ENCODE assay signal across 8 mouse cellular contexts in genomic region chr11:97660734-97661647, GRCm38 (mm10). TPM values are rescaled to one million over a fixed set of nuclear protein-coding genes. Genes with fewer than 3 reads are reported as not detected.
DNase-seq lines count a peak whose midpoint lies in the region; ATAC-seq and TF ChIP-seq lines count a peak whose summit lies in the region.

No protein-coding gene starts in this region.

- 5% methylated on average over 27 of the region's 27 CpGs for WGBS in lung, postnatal 0 days
- 2% methylated on average over 27 of the region's 27 CpGs for WGBS in forebrain, embryonic 11.5 days
- WGBS in limb, embryonic 14.5 days = 3% methylated on average over 27 of the region's 27 CpGs
- 3% methylated on average over 27 of the region's 27 CpGs for WGBS in stomach, embryonic 14.5 days

- peak overlapping the region; percentile 81 for H3K4me2 ChIP-seq in lung, postnatal 0 days (replicated peaks; ENCODE audit: low read depth, low read length)
- H3K4me2 ChIP-seq in forebrain, embryonic 11.5 days (ENCODE audit: low read depth, low read length, severe bottlenecking) = peak overlapping the region; percentile 90
- peak overlapping the region; percentile 63 for H3K4me2 ChIP-seq in limb, embryonic 14.5 days (replicated peaks; ENCODE audit: low read depth, low read length, severe bottlenecking)
- H3K4me2 ChIP-seq in stomach, embryonic 14.5 days (replicated peaks; ENCODE audit: low read depth, low read length) = peak overlapping the region; percentile 89

- DNase-seq in lung, postnatal 0 days (ENCODE audit: low spot score) = peak; percentile 12
- no peak for DNase-seq in lung, postnatal 4 days
- DNase-seq in forebrain, embryonic 11.5 days (ENCODE audit: low spot score) = no peak
- no peak for DNase-seq in limb, embryonic 14.5 days (ENCODE audit: low spot score)
- no peak for DNase-seq in adrenal gland, postnatal 10 days
- no peak for DNase-seq in cerebellum, adult 9-11 months
- no peak for DNase-seq in cerebellum, adult 18-20 months

- TF ChIP-seq POLR2A in limb, embryonic 14.5 days (IDR thresholded peaks at IDR 0.05; ENCODE audit: borderline replicate concordance, extremely low read depth, insufficient read depth, insufficient read length) = no peak

- 0 out of 2 replicates have a peak, but pooled peaks cover 5% of the 10 kb centered on the region for H3K27me3 ChIP-seq in lung, postnatal 0 days (replicated peaks; ENCODE audit: insufficient read depth, low read length)
- H3K27me3 ChIP-seq in forebrain, embryonic 11.5 days (ENCODE audit: control insufficient read depth, insufficient read depth, low read length) = peaks cover 14% of the 10 kb centered on the region
- peaks cover 17% of the 10 kb centered on the region for H3K27me3 ChIP-seq in limb, embryonic 14.5 days (ENCODE audit: control insufficient read depth, insufficient read depth, low read length)
- no peaks in the 10 kb centered on the region for H3K27me3 ChIP-seq in stomach, embryonic 14.5 days (ENCODE audit: control insufficient read depth, insufficient read depth, low read length)

- H3K36me3 ChIP-seq in lung, postnatal 0 days (ENCODE audit: insufficient read depth, low read length) = no peaks in the 10 kb centered on the region
- peaks cover 2% of the 10 kb centered on the region for H3K36me3 ChIP-seq in forebrain, embryonic 11.5 days (ENCODE audit: control insufficient read depth, insufficient read depth, low read length)
- peaks cover 9% of the 10 kb centered on the region for H3K36me3 ChIP-seq in limb, embryonic 14.5 days (ENCODE audit: control insufficient read depth, insufficient read depth, low read length)
- peaks cover 5% of the 10 kb centered on the region; the same call in 1 of the 2 replicates for H3K36me3 ChIP-seq in stomach, embryonic 14.5 days (ENCODE audit: control insufficient read depth, insufficient read depth, low read length)

- H3K4me1 ChIP-seq in lung, postnatal 0 days (ENCODE audit: insufficient read depth, low read depth, low read length) = peaks cover 22% of the 10 kb centered on the region
- H3K4me1 ChIP-seq in forebrain, embryonic 11.5 days (replicated peaks; ENCODE audit: control insufficient read depth, insufficient read depth, low read length) = peaks cover 20% of the 10 kb centered on the region
- H3K4me1 ChIP-seq in limb, embryonic 14.5 days (ENCODE audit: control insufficient read depth, insufficient read depth, low read length) = peaks cover 27% of the 10 kb centered on the region
- H3K4me1 ChIP-seq in stomach, embryonic 14.5 days (ENCODE audit: control insufficient read depth, insufficient read depth, low read length) = peaks cover 39% of the 10 kb centered on the region

- H3K27ac ChIP-seq in lung, postnatal 0 days (ENCODE audit: low read length) = peak overlapping the region; percentile 94
- H3K27ac ChIP-seq in forebrain, embryonic 11.5 days (ENCODE audit: low read depth, low read length) = no peak overlapping the region; the same call in 1 of the 2 replicates
- H3K27ac ChIP-seq in limb, embryonic 14.5 days (replicated peaks; ENCODE audit: low read depth, low read length) = no peak overlapping the region
- H3K27ac ChIP-seq in stomach, embryonic 14.5 days (ENCODE audit: low read length) = peak overlapping the region; percentile 52; the same call in 1 of the 2 replicates

- no peak for ATAC-seq in lung, postnatal 0 days
- ATAC-seq in forebrain, embryonic 11.5 days (replicated peaks; ENCODE audit: low FRiP score) = no peak
- ATAC-seq in limb, embryonic 14.5 days (ENCODE audit: low FRiP score, low read depth) = no peak
- ATAC-seq in stomach, embryonic 14.5 days (ENCODE audit: insufficient number of reproducible peaks, insufficient read depth, low FRiP score, low read depth) = no peak

- H3K4me3 ChIP-seq in lung, postnatal 0 days (ENCODE audit: low read depth, low read length) = peak overlapping the region; percentile 86
- peak overlapping the region; percentile 63 for H3K4me3 ChIP-seq in forebrain, embryonic 11.5 days (ENCODE audit: low read depth, low read length)
- H3K4me3 ChIP-seq in limb, embryonic 14.5 days (replicated peaks; ENCODE audit: low read length) = peak overlapping the region; percentile 85
- H3K4me3 ChIP-seq in stomach, embryonic 14.5 days (ENCODE audit: low read depth, low read length) = peak overlapping the region; percentile 91

- no peaks in the 10 kb centered on the region for H3K9me3 ChIP-seq in lung, postnatal 0 days (ENCODE audit: low read length)
- no peaks in the 10 kb centered on the region for H3K9me3 ChIP-seq in forebrain, embryonic 11.5 days (ENCODE audit: control insufficient read depth, low read length)
- H3K9me3 ChIP-seq in limb, embryonic 14.5 days (ENCODE audit: control insufficient read depth, low read length) = no peaks in the 10 kb centered on the region
- H3K9me3 ChIP-seq in stomach, embryonic 14.5 days (ENCODE audit: control insufficient read depth, low read depth, low read length) = no peaks in the 10 kb centered on the region

- TF ChIP-seq EP300 in lung, postnatal 0 days (IDR thresholded peaks at IDR 0.05) = no peak

- H3K9ac ChIP-seq in lung, postnatal 0 days (replicated peaks; ENCODE audit: low read depth) = 0 out of 2 replicates have a peak overlapping the region, but pooled peaks have one; percentile 78
- peak overlapping the region; percentile 77; the same call in 1 of the 2 replicates for H3K9ac ChIP-seq in forebrain, embryonic 11.5 days (ENCODE audit: low read length)
- 0 out of 2 replicates have a peak overlapping the region, but pooled peaks have one; percentile 84 for H3K9ac ChIP-seq in limb, embryonic 14.5 days (ENCODE audit: low read depth, low read length, severe bottlenecking)
- peak overlapping the region; percentile 86; the same call in 1 of the 2 replicates for H3K9ac ChIP-seq in stomach, embryonic 14.5 days (replicated peaks; ENCODE audit: low read depth, low read length)

- no peak for TF ChIP-seq CTCF in lung, postnatal 0 days (IDR thresholded peaks at IDR 0.05)

RNA-seq across cellular contexts. Expression of gene Mllt6, which starts 2.2 kb away (rescaled TPM):
- 3.0 and 3.5 TPM in 2 replicates for polyA plus RNA-seq in lung, postnatal 0 days (2015; fragmentation: Nextera tagmentation; extraction: Ambion mirVana)
- polyA plus RNA-seq in forebrain, embryonic 11.5 days (2014; fragmentation: Nextera tagmentation; extraction: Ambion mirVana) = 3.4 and 4.9 TPM in 2 replicates
- polyA plus RNA-seq in limb, embryonic 14.5 days (2012; rRNA removed) = 28.6 and 36.0 TPM in 2 replicates
- polyA plus RNA-seq in limb, embryonic 14.5 days (2014; fragmentation: Nextera tagmentation; extraction: Ambion mirVana) = 4.9 and 6.1 TPM in 2 replicates
- polyA plus RNA-seq in stomach, embryonic 14.5 days (2014; fragmentation: Nextera tagmentation; extraction: Ambion mirVana) = 4.3 and 4.5 TPM in 2 replicates
- total RNA-seq in adrenal gland, postnatal 10 days (2021) = 10 to 100 TPM; 36.1 to 48.2 TPM

RNA-seq across cellular contexts. Expression of gene Cisd3, which starts 24.6 kb away (rescaled TPM):
- polyA plus RNA-seq in lung, postnatal 0 days (2015; fragmentation: Nextera tagmentation; extraction: Ambion mirVana) = 59.1 and 63.8 TPM in 2 replicates
- 13.5 and 14.0 TPM in 2 replicates for polyA plus RNA-seq in forebrain, embryonic 11.5 days (2014; fragmentation: Nextera tagmentation; extraction: Ambion mirVana)
- 11.7 and 13.3 TPM in 2 replicates for polyA plus RNA-seq in limb, embryonic 14.5 days (2012; rRNA removed)
- 13.6 and 14.9 TPM in 2 replicates for polyA plus RNA-seq in limb, embryonic 14.5 days (2014; fragmentation: Nextera tagmentation; extraction: Ambion mirVana)
- polyA plus RNA-seq in stomach, embryonic 14.5 days (2014; fragmentation: Nextera tagmentation; extraction: Ambion mirVana) = 20.8 and 21.9 TPM in 2 replicates
- 100 to 1,000 TPM; 260 to 277 TPM for total RNA-seq in adrenal gland, postnatal 10 days (2021)

RNA-seq across cellular contexts. Expression of gene Epop, which starts 31.5 kb away (rescaled TPM):
- polyA plus RNA-seq in lung, postnatal 0 days (2015; fragmentation: Nextera tagmentation; extraction: Ambion mirVana) = 3.5 and 4.1 TPM in 2 replicates
- 13.8 and 15.8 TPM in 2 replicates for polyA plus RNA-seq in forebrain, embryonic 11.5 days (2014; fragmentation: Nextera tagmentation; extraction: Ambion mirVana)
- polyA plus RNA-seq in limb, embryonic 14.5 days (2012; rRNA removed) = 6.6 and 9.2 TPM in 2 replicates
- 4.4 and 4.8 TPM in 2 replicates for polyA plus RNA-seq in limb, embryonic 14.5 days (2014; fragmentation: Nextera tagmentation; extraction: Ambion mirVana)
- polyA plus RNA-seq in stomach, embryonic 14.5 days (2014; fragmentation: Nextera tagmentation; extraction: Ambion mirVana) = 2.7 and 3.6 TPM in 2 replicates
- 1 to 10 TPM; 3.5 to 5.1 TPM for total RNA-seq in adrenal gland, postnatal 10 days (2021)

RNA-seq across cellular contexts. Expression of gene Pcgf2, which starts 39.3 kb away (rescaled TPM):
- 10.5 TPM in 2 replicates for polyA plus RNA-seq in lung, postnatal 0 days (2015; fragmentation: Nextera tagmentation; extraction: Ambion mirVana)
- 24.2 and 25.9 TPM in 2 replicates for polyA plus RNA-seq in forebrain, embryonic 11.5 days (2014; fragmentation: Nextera tagmentation; extraction: Ambion mirVana)
- polyA plus RNA-seq in limb, embryonic 14.5 days (2012; rRNA removed) = 130 and 179 TPM in 2 replicates
- polyA plus RNA-seq in limb, embryonic 14.5 days (2014; fragmentation: Nextera tagmentation; extraction: Ambion mirVana) = 18.1 and 21.5 TPM in 2 replicates
- 18.2 and 20.6 TPM in 2 replicates for polyA plus RNA-seq in stomach, embryonic 14.5 days (2014; fragmentation: Nextera tagmentation; extraction: Ambion mirVana)
- 10 to 100 TPM; 29.7 to 41.0 TPM for total RNA-seq in adrenal gland, postnatal 10 days (2021)

RNA-seq across cellular contexts. Expression of gene Psmb3, which starts 42.2 kb away (rescaled TPM):
- 350 and 419 TPM in 2 replicates for polyA plus RNA-seq in lung, postnatal 0 days (2015; fragmentation: Nextera tagmentation; extraction: Ambion mirVana)
- 463 and 510 TPM in 2 replicates for polyA plus RNA-seq in forebrain, embryonic 11.5 days (2014; fragmentation: Nextera tagmentation; extraction: Ambion mirVana)
- polyA plus RNA-seq in limb, embryonic 14.5 days (2012; rRNA removed) = 368 and 421 TPM in 2 replicates
- polyA plus RNA-seq in limb, embryonic 14.5 days (2014; fragmentation: Nextera tagmentation; extraction: Ambion mirVana) = 489 and 508 TPM in 2 replicates
- polyA plus RNA-seq in stomach, embryonic 14.5 days (2014; fragmentation: Nextera tagmentation; extraction: Ambion mirVana) = 429 and 454 TPM in 2 replicates
- total RNA-seq in adrenal gland, postnatal 10 days (2021) = 100 to 1,000 TPM; 231 to 234 TPM

Comparison
In these comparisons a context has a peak if more than half of its experiments do, and no peak if none do; other contexts are left out.
1. H3K27ac ChIP-seq: peak in lung, postnatal 0 days (single experiment) and stomach, embryonic 14.5 days (single experiment); none in forebrain, embryonic 11.5 days (single experiment) and limb, embryonic 14.5 days (single experiment).
2. Peak in every context shown above with its lines, with median percentiles within 50 percentile points of each other: H3K4me2 ChIP-seq, H3K4me3 ChIP-seq and H3K9ac ChIP-seq.